Mouse (Mus musculus) cortical plate, adult 2 months (tissue): ENCODE data around the gene Abhd14a.
"Not testable (repeated sequence)": the region's sequence is repeated elsewhere in the genome, so short reads cannot be mapped to it uniquely, and the experiment has no call there.

Experiments
- CTCF ChIP-seq: fragments of 200-500 bp; IDR thresholded peaks from 2 replicates; pipeline ENCODE4 v1.5.1; 2011; ENCODE audit warnings: mild to moderate bottlenecking, control low read depth, low read length; ENCODE audit not compliant: insufficient read depth; ENCODE audit errors: extremely low read depth
- POLR2A ChIP-seq: fragments of 200-500 bp; IDR thresholded peaks from 2 replicates; pipeline ENCODE4 v1.6.1; 2011; ENCODE audit warnings: mild to moderate bottlenecking, low read length, control low read depth; ENCODE audit not compliant: insufficient read depth; ENCODE audit errors: extremely low read depth

GRCm38 (mm10) chr9:106487602-106488001 lies 40.1 kb upstream of the Abhd14a start:
- not testable (repeated sequence) for TF ChIP-seq CTCF, POLR2A
